Mouse (Mus musculus) lung, embryonic 16.5 days (tissue): ENCODE measurements around the gene C2cd4a. TPM values are rescaled to one million over a fixed set of nuclear protein-coding genes. Genes with fewer than 3 reads are reported as not detected.

Source experiments
- ATAC-seq: fragments of 200-750 bp; cut with Nextera tagmentation; 2 replicates; pipeline ENCODE4 v1.8.0; 2017; ENCODE audit warnings: low read depth, mild to moderate bottlenecking, moderate library complexity
- H3K27ac ChIP-seq: fragments of 300-500 bp; sonication (generic); 2 replicates; pipeline ENCODE4 v1.5.1; 2014; ENCODE audit warnings: mild to moderate bottlenecking, control low read depth, low read length
- H3K27me3 ChIP-seq: fragments of 300-500 bp; sonication (generic); 2 replicates; pipeline ENCODE4 v1.6.1; 2014; ENCODE audit warnings: low read depth, low read length, mixed read lengths; ENCODE audit not compliant: control insufficient read depth, insufficient read depth
- H3K36me3 ChIP-seq: fragments of 300-500 bp; sonication (generic); 2 replicates; pipeline ENCODE4 v1.6.1; 2014; ENCODE audit warnings: low read length; ENCODE audit not compliant: control insufficient read depth, insufficient read depth
- H3K4me1 ChIP-seq: fragments of 300-500 bp; sonication (generic); replicated peaks from 2 replicates; pipeline ENCODE4 v1.6.1; 2014; ENCODE audit warnings: low read length, mixed read lengths; ENCODE audit not compliant: control insufficient read depth, insufficient read depth
- H3K4me2 ChIP-seq: fragments of 300-500 bp; sonication (generic); 2 replicates; pipeline ENCODE4 v1.6.1; 2014; ENCODE audit warnings: low read depth, low read length, control low read depth
- H3K4me3 ChIP-seq: fragments of 300-500 bp; sonication (generic); 2 replicates; pipeline ENCODE4 v1.5.1; 2014; ENCODE audit warnings: mild to moderate bottlenecking, low read length, control low read depth
- H3K9ac ChIP-seq: fragments of 300-500 bp; sonication (generic); 2 replicates; pipeline ENCODE4 v1.6.1; 2014; ENCODE audit warnings: low read length, control low read depth
- H3K9me3 ChIP-seq: fragments of 300-500 bp; sonication (generic); 2 replicates; pipeline ENCODE4 v1.6.1; 2016; ENCODE audit warnings: low read length; ENCODE audit not compliant: control insufficient read depth
- WGBS: fragments of 180-500 bp; shearing (Covaris S2); extraction: QIAGEN DNeasy Blood & Tissue Kit; methylation state at CpG from one replicate; pipeline ENCODE4 v1.1.7; 2014; 5-methylcytosine and 5-hydroxymethylcytosine counted together
- polyA plus RNA-seq: library from polyadenylated mRNA; unstranded; fragments of >200 nt; fragmentation: Nextera tagmentation; extraction: Ambion mirVana; gene quantifications from 2 replicates; pipeline ENCODE4 v1.2.1, GENCODE M21; 2015

Gene C2cd4a
- polyA plus RNA-seq, 1 experiment from 2014 or later, result 0.25 TPM

DNA sequence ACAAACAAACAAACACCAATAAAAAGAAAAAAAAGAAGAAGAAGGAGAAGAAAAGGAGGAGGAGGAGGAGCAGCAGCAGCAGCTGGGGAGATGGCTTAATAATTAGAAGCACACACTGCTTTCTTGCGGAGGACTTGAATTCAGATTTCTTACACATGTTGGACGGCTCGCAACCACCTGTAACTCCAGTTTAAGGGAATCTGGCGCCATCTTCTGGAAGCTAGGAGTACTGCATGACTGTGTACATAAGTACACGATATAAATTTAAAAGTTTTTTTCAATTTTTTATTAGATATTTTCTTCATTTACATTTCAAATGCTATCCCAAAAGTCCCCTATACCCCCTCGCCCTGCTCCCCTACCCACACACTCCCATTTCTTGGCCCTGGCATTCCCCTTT lies 29.9 kb downstream of the C2cd4a start:
- no peak overlapping the region for H3K9ac ChIP-seq
- no peaks in the 10 kb centered on the region for H3K36me3 ChIP-seq
- no peaks in the 10 kb centered on the region for H3K4me1 ChIP-seq
- no peak overlapping the region for H3K4me3 ChIP-seq
- no peaks in the 10 kb centered on the region for H3K9me3 ChIP-seq
- 35% methylated on average over 6 of the region's 6 CpGs for WGBS
- no peak for ATAC-seq
- no peak overlapping the region for H3K27ac ChIP-seq
- no peaks in the 10 kb centered on the region for H3K27me3 ChIP-seq
- no peak overlapping the region for H3K4me2 ChIP-seq

- H3K27me3 ChIP-seq, result no peaks in the 10 kb centered on the region
- no peak overlapping the region for H3K27ac ChIP-seq
- H3K9me3 ChIP-seq, result no peaks in the 10 kb centered on the region
- 45% methylated on average over 14 of the region's 14 CpGs for WGBS
- no peak overlapping the region for H3K9ac ChIP-seq
- peaks cover 6% of the 10 kb centered on the region for H3K4me1 ChIP-seq
- H3K4me2 ChIP-seq, result no peak overlapping the region
- H3K36me3 ChIP-seq, result no peaks in the 10 kb centered on the region
- no peak overlapping the region for H3K4me3 ChIP-seq
- no peak for ATAC-seq
These were observed 32.9 kb downstream of the C2cd4a start for GRCm38 (mm10) chr9:67799078-67799819.

- Histone ChIP-seq H3K36me3 (no peaks in the 10 kb centered on the region), H3K9me3 (no peaks in the 10 kb centered on the region), H3K27me3 (no peaks in the 10 kb centered on the region), H3K4me3 (no peak overlapping the region), H3K4me1 (peaks cover 6% of the 10 kb centered on the region), H3K4me2 (no peak overlapping the region), H3K9ac (no peak overlapping the region), H3K27ac (no peak overlapping the region)
- no peak for ATAC-seq
- WGBS, result 56% methylated on average over 14 of the region's 14 CpGs
These were observed 36.9 kb downstream of the C2cd4a start for GRCm38 (mm10) chr9:67795205-67795675.

DNA sequence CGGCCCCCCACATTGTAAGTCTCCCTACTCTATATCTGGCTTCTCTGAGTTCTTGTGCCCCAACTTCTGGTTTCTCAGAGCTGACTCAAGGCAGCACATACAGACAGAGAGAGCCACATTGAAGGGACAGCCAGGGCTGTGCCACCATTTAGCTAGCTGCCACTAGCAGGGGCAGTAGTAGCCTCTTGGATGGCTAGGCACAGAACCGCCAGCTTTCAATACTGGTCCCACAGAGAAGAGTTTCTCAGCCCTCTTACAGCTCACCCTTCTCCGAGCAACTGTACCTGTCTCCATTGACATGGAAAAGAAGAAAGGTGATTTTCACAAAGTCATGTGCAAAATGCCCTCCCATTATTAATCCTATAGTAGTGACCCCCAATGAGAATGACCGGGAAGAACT lies 37.5 kb downstream of the C2cd4a start:
- no peak overlapping the region for H3K27ac ChIP-seq
- no peak for ATAC-seq
- no peaks in the 10 kb centered on the region for H3K27me3 ChIP-seq
- no peak overlapping the region for H3K9ac ChIP-seq
- WGBS, result 86% methylated on average over 4 of the region's 4 CpGs
- peaks cover 6% of the 10 kb centered on the region for H3K4me1 ChIP-seq
- no peak overlapping the region for H3K4me3 ChIP-seq
- no peaks in the 10 kb centered on the region for H3K9me3 ChIP-seq
- no peaks in the 10 kb centered on the region for H3K36me3 ChIP-seq
- no peak overlapping the region for H3K4me2 ChIP-seq

DNA sequence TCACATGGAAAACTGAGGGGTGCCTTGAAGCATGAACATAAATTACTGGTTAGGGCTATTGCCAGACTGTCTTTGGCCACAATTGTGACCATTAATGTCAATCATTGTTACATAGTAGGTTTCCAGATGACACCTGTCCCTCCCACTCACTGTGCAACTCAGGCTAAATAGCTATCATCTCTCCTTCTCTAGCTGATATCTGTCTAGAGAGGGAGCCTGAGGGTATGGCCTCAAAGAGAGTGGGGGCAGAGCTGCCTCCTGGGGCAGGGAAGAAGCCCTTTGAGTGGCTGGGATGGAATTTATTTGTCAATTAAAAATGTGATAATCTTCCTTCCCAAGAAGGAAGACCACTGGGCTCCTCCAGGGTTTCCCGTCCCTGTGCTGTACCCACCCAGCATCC lies 37.9 kb downstream of the C2cd4a start:
- H3K36me3 ChIP-seq, result no peaks in the 10 kb centered on the region
- H3K4me1 ChIP-seq, result peaks cover 6% of the 10 kb centered on the region
- H3K9me3 ChIP-seq, result no peaks in the 10 kb centered on the region
- no peak overlapping the region for H3K9ac ChIP-seq
- no peak overlapping the region for H3K4me3 ChIP-seq
- ATAC-seq, result no peak
- no peaks in the 10 kb centered on the region for H3K27me3 ChIP-seq
- no peak overlapping the region for H3K27ac ChIP-seq
- WGBS, result 100% methylated on average over 1 of the region's 1 CpGs
- no peak overlapping the region for H3K4me2 ChIP-seq

GRCm38 (mm10) chr9:67793501-67793900 lies 38.6 kb downstream of the C2cd4a start:
- Histone ChIP-seq H3K36me3 (no peaks in the 10 kb centered on the region), H3K9me3 (no peaks in the 10 kb centered on the region), H3K4me2 (no peak overlapping the region), H3K27ac (no peak overlapping the region), H3K9ac (no peak overlapping the region), H3K4me1 (peaks cover 6% of the 10 kb centered on the region), H3K27me3 (no peaks in the 10 kb centered on the region), H3K4me3 (no peak overlapping the region)
- no peak for ATAC-seq
- WGBS, result 49% methylated on average over 6 of the region's 6 CpGs

GRCm38 (mm10) chr9:67792405-67792804 lies 39.7 kb downstream of the C2cd4a start:
- Histone ChIP-seq H3K27me3 (no peaks in the 10 kb centered on the region), H3K4me2 (no peak overlapping the region), H3K9ac (no peak overlapping the region), H3K4me3 (no peak overlapping the region), H3K4me1 (peaks cover 6% of the 10 kb centered on the region), H3K9me3 (no peaks in the 10 kb centered on the region), H3K27ac (no peak overlapping the region), H3K36me3 (no peaks in the 10 kb centered on the region)
- no peak for ATAC-seq
- WGBS, result 74% methylated on average over 5 of the region's 5 CpGs

GRCm38 (mm10) chr9:67787671-67788070 lies 44.5 kb downstream of the C2cd4a start:
- Histone ChIP-seq H3K4me1 (no peaks in the 10 kb centered on the region), H3K27me3 (no peaks in the 10 kb centered on the region), H3K36me3 (no peaks in the 10 kb centered on the region), H3K9me3 (no peaks in the 10 kb centered on the region), H3K4me3 (no peak overlapping the region), H3K9ac (no peak overlapping the region), H3K4me2 (no peak overlapping the region), H3K27ac (no peak overlapping the region)
- WGBS, result 54% methylated on average over 6 of the region's 6 CpGs
- ATAC-seq, result no peak

- WGBS, result 80% methylated on average over 7 of the region's 7 CpGs
- H3K27me3 ChIP-seq, result no peaks in the 10 kb centered on the region
- no peaks in the 10 kb centered on the region for H3K9me3 ChIP-seq
- H3K9ac ChIP-seq, result no peak overlapping the region
- no peaks in the 10 kb centered on the region for H3K36me3 ChIP-seq
- ATAC-seq, result no peak
- H3K27ac ChIP-seq, result no peak overlapping the region
- no peak overlapping the region for H3K4me3 ChIP-seq
- no peak overlapping the region for H3K4me2 ChIP-seq
- no peaks in the 10 kb centered on the region for H3K4me1 ChIP-seq
These were observed 45.8 kb downstream of the C2cd4a start for GRCm38 (mm10) chr9:67786311-67786710.
